Mouse (Mus musculus): ENCODE measurements at regions not wholly inside any gene's neighbourhood (a gene's known extent, or its start where the extent isn't known, plus 50 kb on each side); places are given as distances from the start of the nearest gene placed in this dataset.
A peak's percentile ranks its signal among the peaks of the same experiment; 100 is the strongest.
"Not testable (repeated sequence)": the region's sequence is repeated elsewhere in the genome, so short reads cannot be mapped to it uniquely, and the experiment has no call there.

DNA sequence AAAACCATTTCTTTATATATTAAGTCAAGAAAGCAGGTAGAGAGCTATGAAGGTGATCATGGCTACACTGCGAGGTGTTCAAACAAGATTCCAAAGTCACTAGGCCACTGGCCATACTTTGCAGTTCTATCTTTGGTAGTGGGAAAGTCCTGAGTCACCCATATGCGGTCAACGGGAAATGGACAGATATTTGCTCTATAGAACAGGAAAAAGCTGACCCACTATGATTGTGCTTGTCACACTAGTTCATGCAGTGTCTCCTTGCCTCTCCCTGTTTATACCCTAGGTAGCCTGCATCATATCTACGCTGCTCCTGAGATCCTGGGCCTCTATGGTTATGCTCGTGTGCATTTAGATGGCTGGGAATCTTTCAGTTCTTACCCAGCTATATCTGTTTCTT lies 188.9 kb upstream of the Pfkp start:
- DNase-seq (ENCODE audit: low spot score), result no peak

DNA sequence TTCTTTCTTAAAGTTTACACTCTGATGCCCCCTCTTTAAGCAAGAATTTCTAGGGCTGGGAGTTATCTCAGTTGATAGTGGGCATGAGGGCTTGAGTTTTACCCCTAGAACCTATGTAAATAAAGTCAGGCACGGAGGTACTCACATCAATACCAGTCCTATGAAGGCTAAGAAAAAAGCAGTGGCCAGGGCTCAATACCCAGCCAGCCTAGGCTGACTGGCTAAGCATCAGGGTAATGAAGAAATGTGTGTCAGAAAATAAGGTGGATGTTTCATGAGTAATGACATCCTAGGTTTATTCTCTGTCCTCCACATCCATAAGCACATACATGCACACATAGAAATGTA lies 188.5 kb upstream of the Pfkp start:
- no peak for DNase-seq (ENCODE audit: low spot score)

DNA sequence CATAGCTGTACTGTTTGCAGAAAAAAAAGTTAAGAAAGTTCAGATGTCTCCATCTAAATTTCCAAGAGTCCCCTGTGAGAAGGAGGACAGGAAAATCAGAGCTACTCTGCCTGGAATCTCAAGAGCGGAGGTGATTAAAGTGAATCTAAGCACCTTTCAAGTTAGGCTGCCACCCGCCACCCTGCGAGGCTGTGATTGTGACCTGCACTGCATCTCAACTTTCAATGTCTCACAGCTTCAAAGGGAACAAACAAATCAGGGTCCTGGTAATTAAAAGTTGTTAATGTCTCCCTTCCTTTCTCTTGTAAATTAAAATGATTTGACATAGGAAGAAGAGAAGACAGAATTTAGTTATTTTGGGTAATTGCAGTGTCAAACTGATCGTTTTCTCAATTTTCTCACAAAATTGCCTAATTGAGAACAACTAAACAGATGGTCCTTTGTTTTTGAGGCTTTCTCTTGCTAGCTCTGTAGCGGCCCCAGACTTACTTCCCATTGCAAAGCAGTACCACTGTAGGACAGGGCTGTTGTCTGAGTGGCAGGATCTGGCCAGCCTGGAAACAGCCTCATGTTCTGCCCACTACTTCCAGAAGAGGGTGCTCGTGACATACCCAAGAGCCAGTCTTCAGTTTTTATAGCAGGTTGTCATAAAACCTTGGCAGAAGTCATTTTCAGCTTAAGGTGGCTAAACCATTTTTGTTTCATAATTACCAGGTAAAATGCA lies 187.9 kb upstream of the Pfkp start:
- peak; percentile 76 for DNase-seq (ENCODE audit: low spot score)

DNA sequence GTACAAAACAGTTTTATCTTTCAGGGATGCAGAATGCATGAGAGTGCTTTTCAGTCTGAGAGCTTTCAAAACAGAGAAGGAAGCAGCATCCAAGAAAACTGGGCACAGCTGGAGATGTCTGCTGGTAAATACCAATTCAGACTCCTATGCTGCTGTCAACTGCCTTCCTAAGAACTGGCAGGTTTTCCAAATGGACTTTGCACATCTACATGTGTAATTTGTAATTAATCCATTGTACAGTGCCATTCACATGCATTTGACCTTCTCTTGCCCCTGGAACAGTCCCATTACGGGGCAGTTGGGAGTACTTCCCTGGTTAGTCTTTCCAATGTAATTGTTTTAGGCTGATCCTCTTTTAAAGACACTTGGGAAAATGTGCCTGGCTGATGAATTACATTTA lies 181.3 kb upstream of the Pfkp start:
- no peak for DNase-seq (ENCODE audit: low spot score)

DNA sequence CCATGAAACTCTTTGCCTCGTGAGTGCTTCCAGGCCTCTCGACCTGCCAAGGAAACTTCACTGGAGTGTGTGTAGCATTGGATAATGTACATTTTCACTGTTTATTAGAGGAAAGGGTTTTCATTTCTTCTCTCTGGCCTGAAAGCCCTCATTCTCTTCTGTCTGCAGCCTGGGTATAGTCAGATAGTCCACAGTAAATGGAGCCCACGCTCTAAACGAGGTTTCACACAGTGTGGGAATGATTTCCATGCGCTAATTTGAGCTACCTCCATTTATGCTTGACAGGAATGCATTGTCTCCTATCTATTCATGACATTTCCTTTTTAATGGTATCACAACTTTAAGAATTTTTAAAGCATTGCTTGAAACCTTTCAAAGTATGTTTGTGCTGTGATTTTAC lies 180.8 kb upstream of the Pfkp start:
- no peak for DNase-seq (ENCODE audit: low spot score)

DNA sequence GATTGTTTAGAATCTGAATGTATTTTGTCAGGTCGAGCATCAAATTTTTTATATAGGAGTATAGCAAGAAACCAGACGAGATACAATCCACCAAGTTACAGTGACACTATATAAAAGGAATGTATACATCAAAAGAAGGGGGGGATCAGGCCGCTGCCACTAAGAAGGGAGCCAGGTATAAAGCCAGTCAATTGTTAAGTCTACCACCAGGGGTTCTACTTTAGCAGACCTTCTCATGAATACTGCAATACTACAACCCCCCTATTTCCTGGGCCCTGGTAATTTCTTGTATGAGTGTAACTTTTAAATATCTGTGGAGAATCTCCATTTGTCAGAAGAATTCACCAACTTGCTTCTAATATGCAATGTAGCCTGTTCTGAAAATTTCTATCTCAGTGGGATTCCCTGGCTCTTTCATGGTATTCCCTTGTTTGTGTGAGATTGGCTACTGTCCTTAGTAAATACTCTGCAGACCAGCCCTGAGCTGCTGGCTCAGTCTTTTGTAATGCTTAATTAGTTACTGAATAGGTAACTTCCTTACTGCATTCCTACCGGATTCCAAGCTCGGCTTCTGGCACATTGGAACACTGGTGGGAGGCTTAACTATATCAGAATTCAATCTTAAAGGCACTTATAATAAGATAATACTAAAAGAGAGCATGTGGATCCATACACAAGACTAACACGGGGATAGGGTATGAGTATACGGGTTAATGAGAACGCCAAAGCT lies 180.2 kb upstream of the Pfkp start:
- DNase-seq (ENCODE audit: low spot score), result not testable (repeated sequence)

DNA sequence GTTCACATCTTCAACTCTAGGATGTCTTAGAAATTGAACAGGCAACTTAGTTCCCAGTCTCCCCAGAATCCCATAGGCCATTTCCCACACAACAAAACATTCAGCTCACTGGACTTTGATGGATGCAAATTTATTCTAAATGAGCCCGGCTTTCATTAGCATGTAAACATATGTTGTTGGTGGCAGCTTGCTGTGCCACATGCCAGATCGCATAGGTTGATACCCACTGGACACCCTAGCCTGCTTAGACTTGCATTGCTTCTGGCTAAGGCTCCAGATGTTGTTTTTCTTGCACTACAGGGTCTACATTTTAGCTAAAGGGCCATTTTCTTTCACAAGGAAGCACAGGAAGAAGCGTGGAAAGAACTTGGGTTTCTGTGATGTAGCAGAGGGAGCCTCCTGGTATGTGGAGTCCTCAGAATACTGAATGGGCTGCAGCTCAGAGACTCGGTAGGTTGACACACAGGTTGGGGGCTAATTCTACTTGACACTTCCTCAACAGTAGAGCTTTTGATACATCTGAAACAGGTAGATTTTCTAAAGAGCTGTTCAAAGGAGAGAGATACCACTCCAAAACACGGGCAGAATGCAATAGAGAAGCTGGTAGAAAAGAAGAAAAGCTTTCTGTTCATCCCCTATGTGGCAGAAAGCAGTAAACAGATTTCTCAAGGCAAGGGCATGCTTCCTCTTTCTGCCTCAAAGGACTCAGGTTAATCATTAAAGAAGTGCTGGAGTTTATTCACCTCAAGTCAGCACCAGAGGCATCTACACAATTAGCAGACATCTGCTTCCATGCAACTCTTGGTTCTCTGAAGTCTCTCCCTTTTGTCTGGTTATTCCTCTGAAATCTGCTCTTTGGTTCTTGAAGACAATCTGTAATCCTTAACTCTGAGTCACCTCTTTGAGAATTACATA lies 153.9 kb upstream of the Pfkp start:
- no peak for DNase-seq (ENCODE audit: low spot score)

DNA sequence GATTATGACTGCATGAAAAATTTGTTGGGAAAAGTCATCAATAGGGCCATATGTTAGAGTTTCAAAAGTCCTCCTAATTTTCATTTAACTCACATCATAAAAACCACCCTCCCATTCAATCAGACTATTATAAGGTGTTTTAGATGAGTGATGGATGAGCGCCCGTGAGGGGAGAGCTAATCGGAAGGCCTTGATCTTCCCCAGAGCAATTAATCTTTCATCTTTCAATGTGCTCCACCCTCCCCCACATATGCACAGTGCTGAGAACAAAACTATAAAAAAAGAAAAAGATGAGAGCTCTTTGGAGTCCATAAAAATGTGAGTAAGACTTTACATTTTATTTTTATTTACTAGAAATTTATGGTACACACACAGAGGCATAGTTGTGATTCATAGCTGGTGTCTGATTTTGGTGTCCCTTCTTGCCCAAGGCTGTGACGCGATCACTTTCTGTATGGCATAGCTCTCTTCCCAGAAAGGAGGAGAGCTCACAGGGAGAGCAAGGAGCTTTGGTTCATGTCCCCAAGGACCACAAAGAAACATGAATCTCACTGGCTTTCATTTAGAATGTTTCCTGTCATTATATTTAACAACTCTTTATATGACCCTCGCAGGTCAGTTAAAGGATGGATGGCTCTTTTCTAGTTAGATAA lies 119.5 kb upstream of the Pfkp start:
- DNase-seq (ENCODE audit: low spot score), result no peak

DNA sequence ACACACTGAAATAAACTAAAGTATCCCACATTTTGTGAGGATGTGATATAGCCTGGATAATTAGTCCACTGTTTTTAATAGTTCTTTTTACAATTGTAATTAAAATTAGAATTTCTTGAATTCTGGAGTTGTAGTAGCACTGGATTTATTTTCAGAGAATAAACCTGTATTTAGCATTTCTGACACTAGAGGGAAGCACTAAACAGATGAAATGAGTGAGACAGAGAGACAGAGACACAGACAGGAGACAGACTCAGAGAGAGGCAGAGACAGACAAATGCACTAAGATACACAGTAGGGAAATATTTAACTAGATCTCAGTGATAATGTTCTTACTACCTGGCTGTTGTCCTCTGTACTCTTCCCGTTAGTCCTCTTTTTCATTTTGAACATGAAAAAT lies 108.6 kb upstream of the Pfkp start:
- no peak for DNase-seq (ENCODE audit: low spot score)

DNA sequence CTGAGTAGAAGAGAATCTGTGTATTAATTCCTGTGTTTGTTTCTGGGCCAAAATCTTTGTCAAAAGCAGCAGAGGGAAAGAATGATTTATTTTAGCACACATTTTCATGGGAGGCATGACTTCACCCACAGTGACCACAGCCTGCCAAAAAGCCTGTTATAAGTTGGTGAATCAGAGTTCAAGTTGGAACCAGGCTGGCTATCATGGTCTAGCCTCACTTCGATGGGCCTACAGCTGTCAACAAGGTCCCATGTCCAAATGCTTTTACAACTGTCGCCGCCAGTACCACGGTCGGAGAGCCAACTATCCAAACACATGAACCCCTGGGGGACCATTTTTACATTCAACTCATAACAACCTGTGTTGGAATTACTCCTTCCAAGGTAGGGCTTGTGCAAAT lies 103.0 kb upstream of the Pfkp start:
- DNase-seq (ENCODE audit: low spot score), result no peak

DNA sequence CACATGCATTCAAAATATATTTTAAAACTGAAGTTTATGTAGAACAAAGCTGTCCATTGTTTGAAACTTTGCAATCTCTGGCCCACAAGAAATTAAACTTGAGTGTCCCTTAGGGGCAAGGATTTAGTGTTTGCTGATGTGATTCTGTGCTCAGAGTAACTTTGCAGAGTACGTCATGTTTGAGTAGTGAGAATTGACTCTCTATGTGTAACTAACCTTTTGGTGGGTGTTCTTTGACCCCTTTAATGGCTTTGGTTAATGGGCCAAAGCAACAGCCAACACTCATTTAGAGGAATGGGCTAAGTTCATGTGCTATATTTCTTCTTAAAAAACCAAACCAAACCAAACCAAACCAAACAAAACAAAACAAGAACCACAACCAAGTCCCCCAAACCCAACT lies 102.6 kb upstream of the Pfkp start:
- DNase-seq (ENCODE audit: low spot score), result no peak

DNA sequence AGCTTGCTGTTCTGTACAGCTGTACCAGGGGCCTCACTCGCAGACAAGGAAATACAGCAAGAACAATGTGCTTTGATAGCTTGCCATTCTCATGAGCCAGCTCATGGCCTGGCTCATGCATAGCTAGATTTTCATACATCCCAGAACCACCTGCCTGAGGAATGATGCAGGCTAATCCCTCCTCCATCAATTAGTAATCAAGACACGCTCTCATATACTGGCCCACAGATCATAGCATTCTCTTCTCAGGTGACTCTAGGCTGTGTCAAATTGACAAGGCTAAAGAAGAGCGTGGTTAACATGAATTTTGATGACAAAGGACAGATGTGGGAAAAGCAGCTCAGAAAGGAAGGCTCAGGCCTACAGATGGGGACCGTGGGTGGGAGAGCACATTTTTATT lies 93.3 kb upstream of the Pfkp start:
- no peak for DNase-seq (ENCODE audit: low spot score)

DNA sequence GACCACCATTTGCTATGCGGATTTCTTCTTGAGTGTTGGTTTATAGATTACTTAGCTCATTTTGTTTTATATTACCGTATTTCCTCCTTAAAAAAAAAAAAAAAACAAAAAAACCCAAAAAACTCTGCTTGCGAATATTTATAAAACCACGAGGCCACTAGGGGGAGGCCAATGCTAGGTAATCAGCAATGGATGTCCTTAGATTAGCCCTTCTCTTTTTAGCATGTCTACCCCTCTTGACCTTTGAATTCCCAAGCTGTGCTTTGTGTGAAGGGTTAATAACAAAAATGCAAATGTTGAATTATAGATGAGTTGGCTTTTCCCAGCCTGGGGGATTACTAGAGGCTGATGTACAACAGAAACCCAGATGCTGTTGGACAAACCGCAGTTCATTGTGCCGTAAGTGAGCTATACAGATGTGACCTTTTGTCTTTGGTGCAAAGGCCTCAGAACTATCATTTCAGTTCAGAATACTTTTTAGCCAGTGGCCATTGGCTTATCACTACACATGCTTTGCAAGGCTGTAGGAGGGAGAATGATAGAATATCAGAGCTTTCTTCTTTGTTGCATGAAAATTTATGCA lies 88.5 kb upstream of the Pfkp start:
- peak; percentile 11 for DNase-seq (ENCODE audit: low spot score)

Measured in layer of hippocampus, adult 11-12 months (tissue).